Mouse (Mus musculus) kidney, postnatal 4 days (tissue): ENCODE measurements at regions not wholly inside any gene's neighbourhood (a gene's known extent, or its start where the extent isn't known, plus 50 kb on each side); places are given as distances from the start of the nearest gene placed in this dataset.

Source experiments
- DNase-seq, 2 experiments: peaks; one replicate each; pipeline ENCODE4 v3.0.0; 2021; ENCODE audit warnings: mixed read lengths in 2 of 2

DNA sequence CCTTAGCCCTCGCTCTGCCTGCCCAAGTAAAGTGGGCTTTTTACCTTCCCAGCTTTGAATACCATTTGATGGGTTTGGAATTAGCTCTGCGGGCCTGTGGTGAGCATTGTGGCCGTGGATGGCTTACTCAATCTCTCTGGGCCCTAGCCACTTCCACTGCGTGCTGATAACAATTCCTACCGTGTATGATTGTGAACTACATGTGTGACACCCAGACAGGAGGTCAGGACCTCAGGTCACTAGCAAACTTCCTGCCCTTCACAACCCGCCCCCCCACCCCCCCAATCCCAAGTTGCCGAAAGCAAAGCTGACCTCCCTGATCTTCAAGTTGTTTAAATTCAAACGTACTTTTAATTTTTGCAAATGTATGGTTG is 231.9 kb downstream of the 4933412E24Rik start:
- no peak for DNase-seq

DNA sequence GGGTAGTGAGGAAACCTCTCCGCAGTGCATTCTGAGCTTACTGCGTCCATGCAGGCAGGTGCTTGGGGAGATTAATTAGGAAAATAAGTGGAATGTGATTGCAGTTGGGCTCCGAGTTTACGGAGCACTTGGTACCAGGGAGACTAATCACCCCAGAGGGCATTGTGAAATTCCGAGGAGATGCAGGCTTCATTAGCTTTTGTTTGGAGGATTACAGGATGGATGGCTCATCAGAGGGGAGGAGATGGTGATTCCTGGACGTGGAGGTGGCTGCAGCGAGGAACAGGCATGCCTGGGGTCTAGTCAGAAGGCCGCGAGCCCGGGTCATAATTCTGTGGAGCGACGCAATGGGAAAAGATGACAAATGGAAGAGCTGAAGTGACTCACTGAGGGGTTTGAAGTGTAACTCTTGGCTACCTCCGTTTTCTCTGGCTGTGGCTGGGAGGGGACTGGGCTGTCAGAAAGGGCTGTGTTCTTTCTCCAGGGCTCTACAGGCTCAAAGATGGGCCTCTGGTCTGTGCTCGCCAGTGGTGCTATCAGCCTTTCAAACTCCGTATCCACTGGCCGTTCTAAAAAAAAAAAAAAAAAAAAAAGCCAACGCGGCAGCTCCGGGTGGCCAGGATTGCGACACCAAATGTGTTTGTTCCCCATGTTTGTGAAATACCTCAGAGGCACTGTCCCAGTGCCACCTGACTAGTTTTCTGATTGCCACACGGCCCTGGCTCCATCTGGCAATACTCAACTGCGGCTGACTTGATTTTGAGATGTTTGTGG is 232.4 kb downstream of the 4933412E24Rik start:
- peak; percentile 22 to 54 for DNase-seq

DNA sequence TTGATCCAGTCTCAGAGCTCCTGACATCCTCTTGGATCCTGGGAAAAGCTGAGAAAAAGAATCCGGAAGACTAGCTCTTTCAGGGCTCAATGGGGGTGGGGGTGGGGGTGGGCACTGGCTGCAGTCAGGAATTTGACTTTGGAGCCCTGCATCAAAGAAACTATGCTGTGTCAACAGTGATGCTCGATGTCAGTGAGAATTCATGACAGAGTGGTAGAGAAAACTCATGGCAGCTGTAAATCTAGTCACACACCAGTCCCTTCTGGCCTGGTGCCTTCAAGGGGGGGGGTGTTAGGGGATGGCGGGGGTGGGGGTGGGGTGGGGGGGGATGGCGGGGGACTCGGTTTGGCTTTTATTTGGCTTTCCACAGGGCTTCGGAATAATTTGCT is 233.0 kb downstream of the 4933412E24Rik start:
- peak; percentile 26 to 41 for DNase-seq

DNA sequence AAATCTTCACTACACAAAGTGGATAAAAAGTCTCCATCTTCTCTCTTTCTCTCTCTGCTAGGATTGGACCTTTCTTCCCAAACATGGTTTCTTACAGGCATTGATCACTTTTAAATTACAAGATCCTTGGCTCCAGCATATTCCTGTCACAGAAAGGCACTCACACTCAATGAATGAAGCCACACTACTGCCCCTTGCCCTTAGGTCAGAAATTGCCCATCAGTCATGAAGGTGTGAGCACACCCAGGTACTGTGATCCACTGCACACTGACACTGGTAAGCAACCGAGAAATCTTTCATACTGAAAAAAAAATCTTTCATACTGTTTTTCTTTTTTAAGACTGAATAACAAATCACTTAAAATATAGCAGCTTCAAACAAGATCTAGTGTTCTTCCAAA is 235.9 kb downstream of the 4933412E24Rik start:
- DNase-seq, result no peak

DNA sequence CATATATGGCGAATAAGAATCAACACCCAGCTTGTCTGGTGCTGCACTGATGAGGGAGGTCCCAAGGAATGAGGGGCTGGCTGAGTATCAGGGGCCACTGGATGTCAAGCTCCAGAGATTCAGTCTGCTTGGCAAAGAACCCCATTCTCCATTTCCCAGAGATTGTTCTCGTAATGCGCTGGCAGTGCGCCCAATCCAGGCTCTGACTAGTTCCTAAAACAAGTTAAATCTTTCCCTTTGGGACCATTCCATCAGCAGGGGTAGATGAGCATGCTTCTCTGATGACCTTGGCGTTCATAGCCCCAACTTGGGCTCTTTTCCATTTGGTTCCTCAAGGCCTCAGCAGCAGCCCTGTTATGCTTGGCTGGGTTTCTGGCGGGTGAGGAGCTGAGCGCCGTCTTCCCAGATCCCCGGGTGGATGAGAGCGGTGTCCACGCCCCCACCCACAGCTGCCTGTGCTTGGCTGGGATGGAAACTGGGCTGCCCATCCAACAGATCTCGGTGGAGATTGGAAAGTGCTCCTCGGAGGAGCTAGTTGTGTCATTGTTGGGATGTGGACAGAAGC is 239.0 kb downstream of the 4933412E24Rik start:
- peak; percentile 87 to 91 for DNase-seq

DNA sequence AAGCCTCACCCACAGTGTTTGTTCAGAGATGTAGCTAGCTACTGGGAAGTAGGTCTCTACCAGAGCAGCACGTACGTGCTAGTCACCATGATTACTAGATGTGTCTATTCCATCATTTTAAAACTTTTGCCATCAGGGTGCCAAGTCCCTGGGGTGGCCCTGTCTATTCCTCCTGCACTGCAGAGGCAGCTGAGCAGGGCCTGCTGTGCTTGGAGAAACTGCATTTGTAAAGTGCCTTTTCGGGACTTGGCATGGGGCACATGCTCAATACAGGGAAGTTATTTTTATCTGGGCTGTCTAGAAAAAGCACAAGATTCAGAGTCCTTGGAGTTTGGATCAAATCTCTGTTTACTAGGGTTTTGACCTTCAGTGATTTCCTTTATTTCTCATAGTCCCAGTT is 240.6 kb downstream of the 4933412E24Rik start:
- no peak for DNase-seq

DNA sequence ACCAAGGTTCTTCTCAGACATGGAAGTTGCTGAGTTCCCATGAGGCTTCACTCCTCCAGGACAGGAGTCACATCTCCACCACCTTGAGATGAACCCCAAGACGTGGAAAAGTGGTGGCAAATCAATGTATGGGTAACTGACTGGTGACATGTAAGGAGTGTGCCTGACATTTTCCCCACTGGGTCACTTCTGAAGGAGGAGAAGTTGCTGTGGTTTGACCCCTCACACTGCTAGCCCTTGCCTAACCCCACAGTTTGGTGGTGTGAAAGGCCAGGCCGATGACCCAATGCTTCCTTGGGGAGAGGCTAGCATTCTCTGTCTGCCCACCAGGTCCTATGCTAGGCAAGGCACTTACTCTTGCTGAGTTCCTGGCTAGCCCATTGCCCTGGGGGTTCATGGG is 242.4 kb downstream of the 4933412E24Rik start:
- no peak for DNase-seq

DNA sequence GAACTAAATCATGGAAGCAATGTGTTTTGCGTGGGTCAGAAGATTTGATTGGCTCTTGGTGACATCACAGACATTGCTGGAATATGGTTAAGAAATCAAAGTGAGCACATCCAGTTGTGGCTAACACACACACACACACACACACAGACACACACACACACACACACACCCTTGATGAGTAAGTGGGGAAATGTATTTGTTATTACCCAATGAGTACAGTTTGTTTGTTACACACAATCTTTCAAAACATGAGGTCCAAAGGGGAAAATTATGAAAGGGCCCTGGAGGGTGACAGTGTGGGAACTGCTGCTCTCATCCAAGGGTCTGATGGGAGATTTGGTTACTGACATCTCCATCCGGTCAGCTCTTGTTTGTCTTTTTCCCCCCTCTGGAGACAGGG is 243.8 kb downstream of the 4933412E24Rik start:
- DNase-seq, result no peak

DNA sequence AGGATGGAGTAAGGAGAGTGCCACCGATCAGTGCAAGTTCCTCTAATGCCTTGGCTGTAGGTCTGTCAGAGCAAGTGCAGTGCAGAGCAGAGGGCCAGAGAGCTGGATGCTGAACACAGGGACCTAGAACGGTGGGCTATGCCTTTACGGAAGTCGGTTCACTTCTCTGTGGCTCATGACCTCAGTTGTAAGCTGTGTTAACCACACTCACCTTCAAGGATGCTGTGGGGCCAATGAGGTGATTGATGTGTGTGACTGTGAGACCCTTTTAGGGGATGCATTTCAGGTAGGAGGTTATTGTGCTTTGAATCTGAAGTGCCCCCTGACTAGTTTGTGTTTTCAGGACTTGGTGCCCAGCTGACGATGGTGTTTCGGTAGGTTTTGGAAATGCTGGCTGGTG is 254.4 kb downstream of the 4933412E24Rik start:
- no peak for DNase-seq

DNA sequence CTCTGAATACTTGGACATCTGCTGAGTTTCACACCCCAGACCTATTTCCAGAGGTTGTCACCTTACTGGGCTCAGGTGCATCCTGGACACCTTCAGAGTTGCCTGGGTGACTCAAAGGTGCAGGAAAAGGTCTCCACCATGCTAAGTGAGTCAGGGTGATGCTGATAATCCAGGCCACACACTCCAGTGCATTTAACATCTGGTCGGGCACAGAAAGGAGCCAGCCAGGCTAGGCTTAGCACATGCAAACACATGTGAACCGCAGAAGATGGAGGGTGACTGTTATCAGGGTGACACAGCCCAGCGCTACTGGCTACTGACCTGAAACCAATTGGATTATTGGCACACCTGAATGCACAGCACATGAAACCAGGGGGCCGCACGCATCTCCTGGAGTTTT is 255.9 kb downstream of the 4933412E24Rik start:
- no peak for DNase-seq

DNA sequence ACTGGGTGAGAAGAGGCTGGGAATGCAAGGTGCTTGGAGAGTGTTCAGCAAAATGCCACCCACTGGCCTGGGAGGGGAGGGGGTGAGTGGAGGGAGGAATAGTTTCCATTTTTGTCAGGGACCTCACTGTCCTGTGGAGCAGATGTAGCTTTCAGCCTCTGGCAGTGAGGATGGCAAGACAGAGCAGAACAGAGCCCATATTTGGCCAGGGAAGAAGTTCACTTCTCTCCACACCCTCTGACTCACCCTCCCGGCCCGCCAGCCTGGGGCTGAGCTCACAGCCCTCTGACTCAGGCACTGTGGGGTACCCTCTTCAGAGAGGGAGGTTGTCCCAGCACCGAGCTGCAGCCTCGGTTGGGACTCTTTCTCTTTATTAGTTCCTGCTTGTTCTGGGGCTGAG is 256.8 kb downstream of the 4933412E24Rik start:
- DNase-seq, result no peak

DNA sequence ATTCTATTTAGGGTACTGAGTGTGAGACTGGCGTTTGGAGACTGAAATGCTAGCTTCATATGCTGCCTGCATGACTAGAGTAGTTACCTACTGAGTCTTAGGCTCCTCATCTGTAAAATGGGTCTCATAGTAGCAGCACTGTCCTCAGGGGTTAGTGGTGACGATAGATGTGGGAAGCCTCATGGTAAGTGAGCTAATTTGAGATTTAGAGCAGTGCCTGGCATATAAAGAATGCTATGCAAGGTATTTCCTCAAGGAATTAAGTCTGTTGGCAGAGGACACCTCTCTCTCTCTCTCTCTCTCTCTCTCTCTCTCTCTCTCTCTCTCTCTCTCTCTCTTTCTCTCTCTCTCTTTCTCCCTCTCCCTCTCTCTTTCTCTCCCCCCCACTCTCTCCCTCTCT is 257.4 kb downstream of the 4933412E24Rik start:
- no peak for DNase-seq

DNA sequence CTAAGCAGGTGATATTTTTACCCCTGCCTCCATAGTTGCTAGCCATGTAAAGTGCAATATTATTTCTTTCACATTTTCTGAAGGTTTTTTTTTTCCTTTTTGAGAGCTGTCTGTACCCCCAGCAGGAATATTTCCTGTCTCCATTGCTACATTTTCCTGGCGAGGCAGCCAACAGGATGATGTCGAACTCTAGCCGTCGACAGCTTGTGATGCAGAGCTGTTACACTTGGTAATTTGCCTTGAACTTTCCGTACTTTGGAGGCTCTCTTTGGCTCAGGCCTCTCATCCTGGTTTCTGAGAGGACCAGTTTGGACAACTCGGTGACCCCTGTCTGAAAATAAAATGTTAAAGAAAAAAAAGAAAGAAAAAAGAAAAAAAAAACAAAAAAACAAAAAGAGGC is 260.3 kb downstream of the 4933412E24Rik start:
- peak; percentile 23 to 33 for DNase-seq

DNA sequence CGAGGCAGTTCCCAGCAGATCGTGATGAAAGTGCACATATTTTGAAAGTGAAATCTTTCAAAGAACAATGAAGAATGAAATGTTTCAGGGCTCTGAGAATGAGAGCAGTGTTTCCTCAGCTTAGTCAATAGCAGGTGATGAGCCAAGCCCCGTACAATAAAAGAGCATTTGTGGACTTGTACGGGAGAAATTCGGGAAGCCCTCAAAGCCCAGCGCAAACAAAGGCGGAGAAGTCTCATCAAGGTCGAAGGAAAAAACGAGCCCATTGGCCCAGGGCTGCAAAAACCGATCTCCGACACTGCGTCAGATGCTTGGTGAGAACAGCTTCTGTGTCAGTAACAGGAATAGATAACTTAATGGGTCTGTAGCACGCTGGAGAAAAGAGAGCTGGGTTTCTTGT is 261.5 kb downstream of the 4933412E24Rik start:
- no peak for DNase-seq

DNA sequence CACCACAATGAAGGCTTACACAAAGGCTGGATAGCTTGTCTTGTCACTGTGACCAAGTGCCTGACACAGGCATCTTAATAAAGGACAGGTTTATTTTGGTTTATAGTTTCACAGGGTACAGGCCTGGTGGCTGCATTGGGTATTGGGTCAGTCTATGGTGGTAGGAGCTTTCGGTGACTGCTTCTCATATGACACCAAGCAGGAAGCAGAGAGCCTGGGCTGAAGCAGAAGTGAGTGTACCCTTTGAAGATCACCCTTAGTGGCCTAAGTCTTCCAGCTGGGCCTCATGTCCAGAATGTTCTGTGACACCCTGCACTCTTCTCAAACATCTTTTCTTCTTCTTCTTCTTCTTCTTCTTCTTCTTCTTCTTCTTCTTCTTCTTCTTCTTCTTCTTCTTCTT is 264.1 kb downstream of the 4933412E24Rik start:
- no peak for DNase-seq

DNA sequence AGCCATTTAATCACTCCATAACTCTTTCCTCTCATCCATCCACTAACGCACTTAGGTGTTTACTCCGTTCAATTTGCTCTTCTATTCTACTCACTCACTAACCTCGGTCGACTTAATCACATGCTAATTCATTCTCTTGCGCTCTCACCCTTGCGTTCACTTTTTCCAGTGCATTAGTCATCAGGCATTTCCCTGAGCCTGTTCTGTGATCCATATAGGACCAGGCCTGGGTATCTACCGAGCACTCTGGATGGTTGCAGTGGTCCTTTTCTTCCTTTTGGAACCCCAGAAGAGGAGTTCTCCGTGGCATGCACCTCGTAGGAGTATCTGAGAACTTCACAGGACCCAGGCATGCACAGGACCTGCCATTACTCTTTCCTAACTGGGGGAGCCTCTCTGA is 270.1 kb downstream of the 4933412E24Rik start:
- no peak for DNase-seq

DNA sequence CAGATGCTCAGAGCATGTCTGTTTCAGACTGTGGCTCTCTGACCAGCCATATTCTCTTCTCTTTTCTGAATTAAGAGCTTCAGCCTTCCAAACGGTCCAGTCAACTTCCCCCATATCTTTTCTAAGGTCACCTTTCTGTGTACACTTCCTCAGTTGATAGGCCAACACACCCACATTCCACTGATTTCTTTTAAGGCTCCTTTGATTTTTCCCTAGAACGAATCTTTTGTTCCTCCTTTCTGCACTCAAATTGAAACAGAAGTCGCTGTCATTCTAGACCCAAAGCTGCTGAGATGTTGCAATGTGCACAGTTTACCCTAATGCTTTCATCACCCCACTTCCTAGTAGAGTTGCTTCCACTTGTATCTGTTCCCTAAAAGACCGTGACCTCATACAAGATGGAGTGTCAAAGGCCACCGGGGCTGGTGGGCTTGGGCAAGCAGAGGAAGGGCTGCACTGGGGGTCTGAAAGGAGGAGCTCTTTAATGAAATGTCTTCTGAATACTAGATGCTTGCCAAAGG is 271.9 kb downstream of the 4933412E24Rik start:
- DNase-seq, result no peak

DNA sequence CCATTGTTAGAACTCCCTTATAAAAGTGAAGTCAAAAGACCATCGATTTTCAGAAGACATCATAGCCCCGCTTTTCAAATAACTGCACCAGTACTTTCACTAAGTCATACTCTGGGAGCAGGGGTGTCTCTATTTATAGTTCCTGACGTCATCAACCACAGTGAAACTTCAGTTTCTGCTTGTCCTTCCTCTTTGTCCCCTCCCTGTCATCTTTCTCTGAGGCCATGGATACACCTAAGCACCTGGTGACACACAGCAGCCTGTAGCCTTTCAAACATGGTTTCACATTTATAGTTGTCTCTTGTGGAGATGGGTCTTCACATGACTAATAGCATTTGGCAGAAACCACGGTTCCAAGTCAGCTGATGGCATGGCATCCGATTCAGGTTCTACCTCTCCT is 277.2 kb downstream of the 4933412E24Rik start:
- DNase-seq, result no peak

DNA sequence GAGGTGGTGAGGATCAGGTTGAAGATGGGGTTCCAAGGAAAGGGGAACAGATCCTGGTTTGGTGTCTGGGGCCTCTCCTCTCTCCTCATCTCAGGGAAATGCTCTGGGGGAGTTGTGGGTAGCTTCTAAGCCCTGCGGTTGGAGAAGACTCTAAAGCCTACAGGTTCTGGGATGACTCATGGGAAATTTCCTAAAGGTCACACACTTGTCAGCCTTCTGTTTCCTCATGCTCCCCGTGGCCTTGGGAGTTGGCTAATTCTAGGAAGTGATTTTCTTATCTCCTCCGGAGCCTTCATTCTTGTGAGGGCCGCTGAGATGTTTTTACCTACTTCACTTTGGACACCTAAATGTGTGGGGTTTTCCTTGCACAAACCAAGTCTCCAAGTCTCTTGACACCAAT is 279.2 kb downstream of the 4933412E24Rik start:
- no peak for DNase-seq

DNA sequence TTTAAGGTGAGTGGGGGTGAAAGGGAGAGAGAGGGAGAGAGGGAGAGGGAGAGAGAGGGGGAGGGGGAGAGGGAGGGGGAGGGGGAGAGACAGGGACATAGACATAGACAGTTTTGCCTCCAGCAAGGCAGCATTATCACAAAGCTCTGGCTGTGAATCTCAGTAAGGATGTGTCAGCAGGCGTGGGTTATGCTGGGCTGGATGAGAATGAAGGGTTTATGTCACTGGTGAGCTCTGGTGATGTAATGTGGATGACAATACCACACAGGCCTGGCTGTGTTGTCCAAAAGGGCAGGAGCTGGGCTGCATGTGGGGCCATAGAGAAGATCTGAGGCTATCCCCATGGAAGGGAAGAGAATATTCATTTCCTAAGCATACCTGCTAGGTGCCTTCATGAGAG is 282.0 kb downstream of the 4933412E24Rik start:
- DNase-seq, result no peak

DNA sequence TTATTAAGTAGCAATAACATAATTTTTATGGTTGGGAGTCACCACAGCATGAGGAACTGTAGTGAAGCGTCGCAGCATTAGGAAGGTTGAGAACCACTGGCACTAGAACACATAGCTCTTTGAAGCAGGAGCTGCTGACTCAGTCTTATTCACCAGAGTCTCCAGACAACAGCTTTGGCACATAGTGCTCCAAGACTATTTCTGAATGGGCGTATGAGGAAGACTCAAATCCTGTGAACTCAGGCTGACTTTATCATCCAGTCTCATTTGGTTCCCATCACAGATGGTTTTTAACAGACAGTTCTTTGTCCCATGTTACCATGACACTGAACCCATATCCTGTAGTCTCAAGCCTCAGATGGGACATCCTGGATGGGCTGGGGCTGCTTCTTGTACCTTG is 282.5 kb downstream of the 4933412E24Rik start:
- DNase-seq, result no peak

DNA sequence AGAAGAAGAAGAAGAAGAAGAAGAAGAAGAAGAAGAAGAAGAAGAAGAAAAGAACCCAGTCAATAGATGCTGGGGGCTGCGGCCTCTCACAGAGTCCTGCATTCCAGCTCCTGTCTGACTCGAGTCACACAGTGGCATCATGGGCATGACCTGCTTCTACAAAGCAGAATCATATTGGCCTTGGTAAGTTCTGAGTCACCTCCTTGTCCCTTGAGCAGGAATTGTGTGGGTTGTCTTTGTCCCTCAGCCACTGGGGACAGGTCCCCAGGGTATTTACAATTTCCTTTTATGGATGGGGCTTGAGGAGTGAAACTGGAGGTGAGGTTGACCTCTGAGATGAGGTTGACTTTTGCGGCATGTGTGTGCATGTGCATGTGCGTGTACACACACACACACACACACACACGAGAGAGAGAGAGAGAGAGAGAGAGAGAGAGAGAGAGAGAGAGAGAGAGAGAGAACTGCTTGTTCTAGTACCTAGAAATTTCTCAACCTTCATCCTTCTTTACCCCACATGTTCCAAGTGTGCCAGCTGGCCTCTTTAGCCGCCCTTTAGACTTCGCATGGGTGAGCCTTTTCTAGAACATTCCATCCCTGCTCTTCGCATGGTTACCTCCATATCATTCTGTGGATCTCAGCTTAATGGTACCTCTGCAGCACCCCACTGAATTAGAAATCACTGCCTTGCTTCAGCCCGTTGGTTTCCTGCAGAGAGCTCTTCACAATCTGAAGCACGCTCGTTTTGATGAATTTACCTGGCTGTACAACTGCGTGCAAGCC is 283.2 kb downstream of the 4933412E24Rik start:
- DNase-seq, result no peak

DNA sequence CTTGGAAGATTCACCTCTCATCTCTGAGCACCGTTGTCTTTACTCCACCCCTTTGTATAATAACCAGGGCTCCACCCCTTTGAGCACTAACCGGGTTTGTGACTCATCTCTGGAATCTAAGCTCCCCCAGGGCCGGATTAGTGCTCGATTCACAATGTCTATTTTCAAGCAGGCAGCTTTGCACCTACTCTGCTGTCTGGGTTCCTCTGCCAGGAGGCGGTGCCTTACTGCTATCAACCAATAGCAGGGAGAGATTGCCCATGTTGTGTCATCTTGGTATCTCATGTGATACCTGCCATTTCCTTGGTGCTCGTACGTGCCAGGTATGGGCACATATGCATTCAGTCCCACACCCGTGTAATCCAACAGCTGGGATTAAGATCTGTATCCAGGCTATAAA is 285.3 kb downstream of the 4933412E24Rik start:
- DNase-seq, result no peak
